Mouse (Mus musculus) frontal cortex, postnatal 14 days (tissue): ENCODE results near the gene Ccdc33.
A peak's percentile ranks its signal among the peaks of the same experiment; 100 is the strongest.

Experiments
- DNase-seq, 2 experiments: peaks; one replicate each; pipeline ENCODE4 v3.0.0; 2022; ENCODE audit warnings: low spot score in 2 of 2

Gene Ccdc33

GRCm38 (mm10) chr9:58049186-58049585 lies 69.4 kb downstream of the Ccdc33 start:
- DNase-seq: no peak

- DNase-seq: no peak
Observed at GRCm38 (mm10) chr9:58048621-58049020, 70.0 kb downstream of the Ccdc33 start.

- no peak for DNase-seq
Observed at GRCm38 (mm10) chr9:58047061-58047460, 71.6 kb downstream of the Ccdc33 start.

GRCm38 (mm10) chr9:58045646-58046045 lies 73.0 kb downstream of the Ccdc33 start:
- DNase-seq: no peak

- DNase-seq: no peak
Observed at GRCm38 (mm10) chr9:58044828-58045227, 73.8 kb downstream of the Ccdc33 start.

GRCm38 (mm10) chr9:58043496-58044017 lies 75.1 kb downstream of the Ccdc33 start:
- DNase-seq: no peak

GRCm38 (mm10) chr9:58042391-58042790 lies 76.2 kb downstream of the Ccdc33 start:
- DNase-seq: no peak

- DNase-seq: no peak
Observed at GRCm38 (mm10) chr9:58040977-58041376, 77.6 kb downstream of the Ccdc33 start.

- DNase-seq: peak in 1 of 2 experiments; percentile 72
Observed at GRCm38 (mm10) chr9:58038500-58039168, 80.0 kb downstream of the Ccdc33 start.

- DNase-seq: no peak
Observed at GRCm38 (mm10) chr9:58036961-58037360, 81.7 kb downstream of the Ccdc33 start.

GRCm38 (mm10) chr9:58035951-58036698 lies 82.5 kb downstream of the Ccdc33 start:
- DNase-seq: no peak

- no peak for DNase-seq
Observed at GRCm38 (mm10) chr9:58035519-58035918, 83.1 kb downstream of the Ccdc33 start.

- no peak for DNase-seq
Observed at GRCm38 (mm10) chr9:58031895-58032294, 86.7 kb downstream of the Ccdc33 start.

- DNase-seq: no peak
Observed at GRCm38 (mm10) chr9:58029635-58030034, 89.0 kb downstream of the Ccdc33 start.

- DNase-seq: no peak
Observed at GRCm38 (mm10) chr9:58028841-58029240, 89.8 kb downstream of the Ccdc33 start.

- no peak for DNase-seq
Observed at GRCm38 (mm10) chr9:58027426-58028180, 91.0 kb downstream of the Ccdc33 start.

- no peak for DNase-seq
Observed at GRCm38 (mm10) chr9:58025995-58026394, 92.6 kb downstream of the Ccdc33 start.

- no peak for DNase-seq
Observed at GRCm38 (mm10) chr9:58018385-58018784, 100.2 kb downstream of the Ccdc33 start.

GRCm38 (mm10) chr9:58016962-58017361 lies 101.7 kb downstream of the Ccdc33 start:
- DNase-seq: no peak

- DNase-seq: no peak
Observed at GRCm38 (mm10) chr9:58015856-58016255, 102.8 kb downstream of the Ccdc33 start.

- no peak for DNase-seq
Observed at GRCm38 (mm10) chr9:58014393-58015160, 104.0 kb downstream of the Ccdc33 start.

- DNase-seq: no peak
Observed at GRCm38 (mm10) chr9:58012935-58013334, 105.7 kb downstream of the Ccdc33 start.
